Mouse (Mus musculus) small intestine, adult 2 months (tissue): ENCODE data around the gene Adgrf3. TPM values are rescaled to one million over a fixed set of nuclear protein-coding genes. Genes with fewer than 3 reads are reported as not detected.

Source experiments
- H3K27ac ChIP-seq: fragments of 200-500 bp; 2 replicates; pipeline ENCODE4 v1.5.1; 2012; ENCODE audit warnings: low read depth, low read length, control low read depth, inconsistent platforms; ENCODE audit not compliant: insufficient read depth
- H3K27me3 ChIP-seq: fragments of 200-500 bp; 2 replicates; pipeline ENCODE4 v1.6.1; 2012; ENCODE audit warnings: mild to moderate bottlenecking, moderate library complexity, low read length, inconsistent platforms; ENCODE audit not compliant: control insufficient read depth, insufficient read depth
- H3K36me3 ChIP-seq: fragments of 200-500 bp; 2 replicates; pipeline ENCODE4 v1.6.1; 2012; ENCODE audit warnings: mild to moderate bottlenecking, low read length, control low read depth, inconsistent platforms; ENCODE audit not compliant: control insufficient read depth, insufficient read depth
- H3K4me1 ChIP-seq: fragments of 200-500 bp; 2 replicates; pipeline ENCODE4 v1.6.1; 2012; ENCODE audit warnings: low read length, inconsistent platforms, mixed read lengths; ENCODE audit not compliant: control insufficient read depth, insufficient read depth, insufficient read length
- H3K4me3 ChIP-seq: fragments of 200-500 bp; 2 replicates; pipeline ENCODE4 v1.5.1; 2012; ENCODE audit warnings: low read depth, mild to moderate bottlenecking, control low read depth, inconsistent platforms, low read length, moderate library complexity
- CTCF ChIP-seq: fragments of 200-500 bp; IDR thresholded peaks from 2 replicates; pipeline ENCODE4 v1.5.1; 2012; ENCODE audit warnings: low read depth, mild to moderate bottlenecking, control low read depth, inconsistent platforms, low read length, moderate library complexity, mixed read lengths; ENCODE audit not compliant: insufficient replicate concordance, insufficient read length; ENCODE audit errors: extremely low read depth
- POLR2A ChIP-seq: fragments of 200-500 bp; IDR thresholded peaks from 2 replicates; pipeline ENCODE4 v1.6.1; 2012; ENCODE audit warnings: low read depth, mild to moderate bottlenecking, control low read depth, inconsistent platforms, low read length, moderate library complexity
- WGBS: fragments of 180-500 bp; shearing (Covaris S2); methylation state at CpG from one replicate; pipeline ENCODE4 v1.1.7; 2018; 5-methylcytosine and 5-hydroxymethylcytosine counted together
- polyA plus RNA-seq: library from polyadenylated mRNA; depleted of rRNA; stranded (reverse); fragments of >200 nt; gene quantifications from 2 replicates; pipeline ENCODE4 v1.2.3, GENCODE M21; 2012

Gene Adgrf3
- polyA plus RNA-seq, 1 experiment, result 0.04 TPM

GRCm38 (mm10) chr5:30203216-30203885 lies 2.2 kb downstream of the Adgrf3 start:
- 81% methylated on average over 10 of the region's 10 CpGs for WGBS
- H3K27ac ChIP-seq, result no peak overlapping the region
- H3K4me1 ChIP-seq, result peaks cover under 1% of the 10 kb centered on the region; the same call in 1 of the 2 replicates
- H3K36me3 ChIP-seq, result no peaks in the 10 kb centered on the region
- no peak overlapping the region for H3K4me3 ChIP-seq
- TF ChIP-seq POLR2A (no peak), CTCF (no peak)
- no peaks in the 10 kb centered on the region for H3K27me3 ChIP-seq

GRCm38 (mm10) chr5:30202221-30202620 lies 3.3 kb downstream of the Adgrf3 start:
- H3K36me3 ChIP-seq, result no peaks in the 10 kb centered on the region
- H3K4me1 ChIP-seq, result peaks cover 2% of the 10 kb centered on the region; the same call in 1 of the 2 replicates
- TF ChIP-seq POLR2A, result no peak
- TF ChIP-seq CTCF, result no peak
- no peaks in the 10 kb centered on the region for H3K27me3 ChIP-seq
- H3K4me3 ChIP-seq, result no peak overlapping the region
- no peak overlapping the region for H3K27ac ChIP-seq
- WGBS, result 80% methylated on average over 7 of the region's 7 CpGs

- H3K4me3 ChIP-seq, result no peak overlapping the region
- no peaks in the 10 kb centered on the region for H3K36me3 ChIP-seq
- TF ChIP-seq POLR2A, result no peak
- TF ChIP-seq CTCF, result no peak
- H3K27me3 ChIP-seq, result no peaks in the 10 kb centered on the region
- H3K4me1 ChIP-seq, result peaks cover 2% of the 10 kb centered on the region; the same call in 1 of the 2 replicates
- H3K27ac ChIP-seq, result no peak overlapping the region
- WGBS, result 33% methylated on average over 5 of the region's 5 CpGs
These were observed 4.0 kb downstream of the Adgrf3 start for GRCm38 (mm10) chr5:30201521-30201920.

DNA sequence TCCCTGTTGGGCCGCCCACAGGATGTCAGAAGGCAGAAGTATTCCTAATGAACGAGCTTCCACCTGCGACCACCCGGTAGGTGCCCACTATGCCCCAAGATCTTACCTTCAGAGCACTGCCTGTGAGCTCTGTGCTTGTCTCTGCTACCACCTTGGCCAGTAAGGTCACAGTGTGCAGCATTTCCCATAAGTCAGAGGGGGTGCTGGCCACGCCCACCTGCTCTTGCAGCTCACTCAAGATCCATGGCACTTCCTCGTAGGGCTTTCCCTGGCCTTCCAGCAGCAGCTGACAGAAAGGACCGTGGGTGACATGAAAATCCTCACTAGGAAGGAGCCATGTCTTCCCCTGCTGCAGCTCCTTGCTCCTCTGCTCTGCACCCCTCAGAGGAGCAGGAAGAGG lies 7.3 kb downstream of the Adgrf3 start:
- 49% methylated on average over 7 of the region's 7 CpGs for WGBS
- H3K4me1 ChIP-seq, result peaks cover 2% of the 10 kb centered on the region; the same call in 1 of the 2 replicates
- no peak overlapping the region for H3K27ac ChIP-seq
- H3K27me3 ChIP-seq, result no peaks in the 10 kb centered on the region
- H3K36me3 ChIP-seq, result no peaks in the 10 kb centered on the region
- TF ChIP-seq POLR2A, result no peak
- no peak for TF ChIP-seq CTCF
- no peak overlapping the region for H3K4me3 ChIP-seq

DNA sequence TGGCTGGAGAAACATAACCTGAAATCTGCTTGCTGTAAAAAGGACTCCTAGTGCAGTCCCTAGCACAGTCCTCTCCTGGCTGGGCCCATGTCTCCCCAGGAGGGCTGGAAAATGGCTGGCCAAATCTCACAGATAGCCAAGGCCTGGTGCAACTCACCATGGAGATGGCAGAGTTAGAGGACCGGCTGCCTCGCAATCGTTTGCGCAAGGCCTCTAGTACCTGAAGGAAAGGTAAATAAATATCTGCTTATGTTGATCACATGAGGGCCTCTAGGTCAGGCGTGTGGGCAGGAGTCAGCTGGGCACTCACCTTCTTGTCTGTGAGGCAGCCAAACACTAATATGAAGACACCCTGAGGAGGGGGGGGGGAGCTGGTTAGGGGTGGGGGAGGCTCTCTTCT lies 10.2 kb downstream of the Adgrf3 start:
- H3K4me3 ChIP-seq, result no peak overlapping the region
- no peak overlapping the region for H3K27ac ChIP-seq
- 76% methylated on average over 5 of the region's 5 CpGs for WGBS
- no peaks in the 10 kb centered on the region for H3K27me3 ChIP-seq
- H3K4me1 ChIP-seq, result peaks cover 2% of the 10 kb centered on the region; the same call in 1 of the 2 replicates
- H3K36me3 ChIP-seq, result 0 out of 2 replicates have a peak, but pooled peaks cover 3% of the 10 kb centered on the region
- TF ChIP-seq CTCF, result no peak
- no peak for TF ChIP-seq POLR2A

DNA sequence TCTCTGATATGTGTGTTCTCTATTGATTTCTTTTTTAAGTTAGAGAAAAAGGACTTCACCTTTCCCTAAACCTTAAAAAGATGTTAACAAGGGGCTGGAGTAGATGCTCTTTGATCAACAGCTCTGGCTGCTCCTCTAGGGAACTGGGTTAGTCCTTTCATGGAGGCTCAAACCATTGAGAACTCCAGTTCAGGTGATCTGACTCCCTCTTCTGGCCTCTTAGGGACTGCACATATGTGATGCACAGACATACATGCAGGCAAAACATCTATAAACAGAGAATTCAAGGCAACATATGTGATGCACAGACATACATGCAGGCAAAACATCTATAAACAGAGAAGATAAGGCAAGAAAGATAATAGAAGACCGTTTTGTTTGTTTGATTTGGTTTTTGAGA lies 13.1 kb downstream of the Adgrf3 start:
- WGBS, result 42% methylated on average over 1 of the region's 1 CpGs
- H3K36me3 ChIP-seq, result peaks cover 11% of the 10 kb centered on the region
- no peaks in the 10 kb centered on the region for H3K27me3 ChIP-seq

DNA sequence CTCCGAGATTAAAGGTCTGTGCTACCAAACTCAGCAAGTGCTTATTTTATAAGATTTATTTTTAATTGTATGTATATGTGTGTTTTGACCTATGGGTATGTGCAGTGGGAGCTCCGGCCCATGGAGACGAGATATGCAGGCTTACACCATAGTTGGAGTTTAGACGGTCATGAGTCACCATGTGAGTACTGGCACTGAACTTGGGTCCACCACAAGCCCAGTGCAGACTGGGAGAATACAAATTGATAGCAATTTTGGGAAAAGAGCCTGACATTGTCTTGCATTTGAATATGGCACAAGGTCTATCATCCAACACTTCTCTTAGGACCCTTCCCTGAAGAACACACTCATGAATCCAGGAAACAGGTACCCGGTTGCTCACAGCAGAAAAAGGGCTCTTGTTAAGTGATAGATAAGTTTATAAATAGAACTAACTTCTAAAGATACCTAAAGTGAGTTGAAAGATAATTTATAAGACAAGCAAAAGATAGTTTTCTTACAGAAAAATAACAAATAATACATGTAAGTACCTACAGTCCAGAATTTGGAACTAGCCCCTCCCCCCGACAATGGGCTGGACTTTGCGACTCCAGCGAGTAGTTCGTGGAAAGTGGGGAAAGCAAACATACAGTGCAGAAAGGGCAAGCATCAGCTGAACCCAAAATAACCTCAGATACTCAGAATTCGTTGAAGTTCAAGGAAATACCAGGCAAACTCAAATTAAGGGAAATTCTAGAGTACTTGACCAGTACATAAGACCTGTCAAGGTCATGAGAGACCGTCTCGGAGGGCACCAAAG lies 17.6 kb downstream of the Adgrf3 start:
- Histone ChIP-seq H3K27ac (no peak overlapping the region), H3K4me3 (no peak overlapping the region)
- TF ChIP-seq CTCF (no peak), POLR2A (no peak)

More for the DNA sequence above, 13.1 kb downstream of the Adgrf3 start:
- Histone ChIP-seq H3K4me3 (no peak overlapping the region), H3K27ac (no peak overlapping the region), H3K4me1 (no peaks in the 10 kb centered on the region)
- TF ChIP-seq CTCF (no peak), POLR2A (no peak)

More for the DNA sequence above, 17.6 kb downstream of the Adgrf3 start:
- WGBS, result 88% methylated on average over 12 of the region's 12 CpGs
- no peaks in the 10 kb centered on the region for H3K27me3 ChIP-seq
- peaks cover 39% of the 10 kb centered on the region for H3K36me3 ChIP-seq
- no peaks in the 10 kb centered on the region for H3K4me1 ChIP-seq
